Mouse (Mus musculus): ENCODE measurements around the gene Cdh8.

GRCm38 (mm10) chr8:99285103-99285502, 131.2 kb downstream of the Cdh8 start:
- TF ChIP-seq POLR2A (IDR thresholded peaks at IDR 0.05; ENCODE audit: low read depth, low read length) (no peak), CTCF (conservative IDR thresholded peaks at IDR 0.05; ENCODE audit: insufficient read depth, insufficient read length, low read depth, low read length) (no peak)

All from kidney, adult 2 months (tissue).